Mouse (Mus musculus) CH12.LX (cell line): ENCODE data around the gene Zscan29. TPM values are rescaled to one million over a fixed set of nuclear protein-coding genes. Genes with fewer than 3 reads are reported as not detected.

Source experiments
- DNase-seq: peaks from one replicate; pipeline ENCODE4 v3.0.0-alpha.2; 2013; ENCODE audit errors: extremely low read depth
- H3K27ac ChIP-seq: 2 replicates; pipeline ENCODE4 v1.5.1; 2012; ENCODE audit warnings: low read depth, mild to moderate bottlenecking, control low read depth, moderate library complexity; ENCODE audit not compliant: insufficient read depth
- H3K27me3 ChIP-seq: replicated peaks from 2 replicates; pipeline ENCODE3; 2012; ENCODE audit warnings: inconsistent platforms
- H3K36me3 ChIP-seq, 2 experiments: replicated peaks in 1 of 2; 2 replicates each; pipeline versions ENCODE3 to v1.6.1; 2012; ENCODE audit warnings: inconsistent platforms in 1 of 2, low read length in 1 of 2, mild to moderate bottlenecking in 1 of 2, mixed read lengths in 1 of 2, moderate library complexity in 1 of 2; ENCODE audit not compliant: control insufficient read depth in 1 of 2, insufficient read depth in 1 of 2
- H3K4me1 ChIP-seq, 2 experiments: 2 replicates each; pipeline ENCODE4 v1.6.1; 2012; ENCODE audit warnings: inconsistent platforms in 1 of 2, moderate library complexity in 1 of 2; ENCODE audit not compliant: insufficient read depth in 2 of 2, control insufficient read depth in 1 of 2
- H3K4me2 ChIP-seq: 2 replicates; pipeline ENCODE4 v1.6.1; 2012; ENCODE audit warnings: low read depth, mild to moderate bottlenecking, control low read depth; ENCODE audit not compliant: poor library complexity, insufficient read depth, severe bottlenecking
- H3K4me3 ChIP-seq, 3 experiments: fragments of 150-350 bp in 1 of 3; sonication (generic) in 1 of 3; replicated peaks in 1 of 3; 2 replicates each; pipeline versions ENCODE3 to v1.5.1; 2011 to 2012; ENCODE audit warnings: low read depth in 2 of 3, low read length in 2 of 3, mild to moderate bottlenecking in 2 of 3, moderate library complexity in 2 of 3, control low read depth in 1 of 3, improper control_type of control experiment in 1 of 3, inconsistent platforms in 1 of 3, mixed read lengths in 1 of 3; ENCODE audit not compliant: poor library complexity in 1 of 3
- H3K79me2 ChIP-seq: replicated peaks from 2 replicates; pipeline ENCODE4 v1.6.1; 2012; ENCODE audit warnings: mild to moderate bottlenecking, moderate library complexity; ENCODE audit not compliant: control insufficient read depth, poor library complexity, insufficient read depth, severe bottlenecking; ENCODE audit errors: extremely low read depth
- H3K9ac ChIP-seq: 2 replicates; pipeline ENCODE4 v1.6.1; 2012; ENCODE audit warnings: low read depth, mild to moderate bottlenecking, control low read depth, moderate library complexity; ENCODE audit not compliant: insufficient read depth
- H3K9me3 ChIP-seq: replicated peaks from 2 replicates; pipeline ENCODE3; 2012; ENCODE audit warnings: low read length, inconsistent platforms, mixed read lengths
- CHD2 ChIP-seq: IDR thresholded peaks from 2 replicates; pipeline ENCODE4 v1.6.1; 2011; ENCODE audit warnings: low read length, improper control_type of control experiment
- JUN ChIP-seq: IDR thresholded peaks from 2 replicates; pipeline ENCODE4 v1.6.1; 2011; ENCODE audit warnings: low read depth, mild to moderate bottlenecking, low read length, improper control_type of control experiment, moderate library complexity; ENCODE audit not compliant: insufficient read depth
- MEF2A ChIP-seq: IDR thresholded peaks from 2 replicates; pipeline ENCODE4 v1.6.1; 2014; ENCODE audit warnings: low read depth, mild to moderate bottlenecking, inconsistent platforms, low read length, improper control_type of control experiment, borderline replicate concordance
- NELFE ChIP-seq: IDR thresholded peaks from 2 replicates; pipeline ENCODE4 v1.6.1; 2011; ENCODE audit warnings: low read depth, low read length, improper control_type of control experiment
- RCOR1 ChIP-seq: conservative IDR thresholded peaks from 2 replicates; pipeline ENCODE4 v1.6.1; 2012; ENCODE audit warnings: low read depth, mild to moderate bottlenecking, inconsistent platforms, low read length, improper control_type of control experiment
- SIN3A ChIP-seq: IDR thresholded peaks from 2 replicates; pipeline ENCODE4 v1.6.1; 2012; ENCODE audit warnings: low read length, improper control_type of control experiment, inconsistent platforms
- SMC3 ChIP-seq: IDR thresholded peaks from 2 replicates; pipeline ENCODE4 v1.6.1; 2011; ENCODE audit warnings: low read depth, low read length, improper control_type of control experiment
- TBP ChIP-seq: conservative IDR thresholded peaks from 2 replicates; pipeline ENCODE4 v1.6.1; 2011; ENCODE audit warnings: low read depth, low read length, improper control_type of control experiment
- TCF12 ChIP-seq: IDR thresholded peaks from 2 replicates; pipeline ENCODE4 v1.6.1; 2014; ENCODE audit warnings: low read depth, mild to moderate bottlenecking, inconsistent platforms, low read length, improper control_type of control experiment
- UBTF ChIP-seq: IDR thresholded peaks from 2 replicates; pipeline ENCODE4 v1.6.1; 2012; ENCODE audit warnings: low read depth, mild to moderate bottlenecking, inconsistent platforms, low read length, improper control_type of control experiment, moderate library complexity
- USF1 ChIP-seq: IDR thresholded peaks from 2 replicates; pipeline ENCODE4 v1.6.1; 2014; ENCODE audit warnings: low read depth, mild to moderate bottlenecking, inconsistent platforms, low read length, improper control_type of control experiment
- USF2 ChIP-seq: conservative IDR thresholded peaks from 2 replicates; pipeline ENCODE4 v1.6.1; 2011; ENCODE audit warnings: low read depth, low read length, improper control_type of control experiment
- ZKSCAN1 ChIP-seq: IDR thresholded peaks from 2 replicates; pipeline ENCODE4 v1.6.1; 2012; ENCODE audit warnings: low read depth, inconsistent platforms, low read length, improper control_type of control experiment, borderline replicate concordance
- ZMIZ1 ChIP-seq: IDR thresholded peaks from 2 replicates; pipeline ENCODE4 v1.6.1; 2012; ENCODE audit warnings: low read depth, mild to moderate bottlenecking, inconsistent platforms, low read length, improper control_type of control experiment
- dilution Hi-C: fragments of 300-500 bp; cut with MboI; formaldehyde crosslinking; loops from 2 replicates; pipeline ENCODE4 v1.14.3; 2020; ENCODE audit warnings: low sequenced_read_pairs; ENCODE audit not compliant: extremely low pct_unique_long_range_greater_than_20kb, extremely low pct_ligation_motif_present
- in situ Hi-C: fragments of 300-500 bp; cut with MboI; formaldehyde crosslinking; loops from 3 replicates; pipeline ENCODE4 v1.14.3; 2019; ENCODE audit warnings: low sequenced_read_pairs, low pct_ligation_motif_present, low pct_unique_long_range_greater_than_20kb, mixed read lengths
- polyA plus RNA-seq: library from polyadenylated mRNA; unstranded; fragments of >175 nt; gene quantifications from 2 replicates; pipeline ENCODE4 v1.2.1, GENCODE M21; 2012; ENCODE audit warnings: low read depth; ENCODE audit not compliant: insufficient read length
- total RNA-seq, 2 experiments: library from RNA; depleted of rRNA; stranded (reverse); fragments of 300-350 nt in 1 of 2; fragments of >200 nt in 1 of 2; gene quantifications; 2 replicates each; pipeline ENCODE4 v1.2.3; 2012 to 2014

Gene Zscan29
- total and polyA plus RNA-seq, 3 experiments: 4.9 to 7.3 (median 6.8) TPM

- Histone ChIP-seq H3K4me2 (no peak within 1 kb of the TSS), H3K36me3 (no peaks in the 10 kb centered on the region), H3K27ac (no peak within 1 kb of the TSS), H3K4me1 (no peaks in the 10 kb centered on the region), H3K9ac (no peak within 1 kb of the TSS), H3K79me2 (no peaks in the 10 kb centered on the region), H3K27me3 (peaks cover 22% of the 10 kb centered on the region), H3K4me3 (no peak within 1 kb of the TSS), H3K9me3 (no peaks in the 10 kb centered on the region)
- TF ChIP-seq TCF12 (no peak), ZKSCAN1 (no peak), USF2 (no peak), SIN3A (no peak), MEF2A (no peak), JUN (no peak), RCOR1 (no peak), TBP (no peak), USF1 (no peak), CHD2 (no peak), UBTF (no peak), SMC3 (no peak), NELFE (no peak), ZMIZ1 (no peak)
- no peak for DNase-seq
- dilution Hi-C loops: no loop called here
- in situ Hi-C loops: loop anchor here (25.0 kb wide), 1 partner anchor 647 kb away; the partner anchor contains the start of gene Capn3
Measured at GRCm38 (mm10) chr2:121109695-121110094, 61.2 kb downstream of the Zscan29 start, which contains the start of gene Tgm7. TSS of gene Tgm7 (minus strand) at chr2:121109795.

Other genes starting within 250 kb of the Zscan29 start
- 15.4 and 16.0 TPM in 2 replicates for gene Ubr1, start 200.4 kb downstream of the Zscan29 start, total RNA-seq (2012; rRNA removed)
- 10.7 and 11.6 TPM in 2 replicates for gene Ubr1, start 200.4 kb downstream of the Zscan29 start, total RNA-seq (2014; rRNA removed)
- gene Ubr1, start 200.4 kb downstream of the Zscan29 start, polyA plus RNA-seq: 18.1 TPM in 2 replicates
- 4.4 and 5.2 TPM in 2 replicates for gene Tmem62, start 194.1 kb downstream of the Zscan29 start, total RNA-seq (2012; rRNA removed)
- 4.4 and 4.9 TPM in 2 replicates for gene Tmem62, start 194.1 kb downstream of the Zscan29 start, total RNA-seq (2014; rRNA removed)
- 2.9 and 5.3 TPM in 2 replicates for gene Tmem62, start 194.1 kb downstream of the Zscan29 start, polyA plus RNA-seq
- 20.4 and 23.4 TPM in 2 replicates for gene Ccndbp1, start 162.7 kb downstream of the Zscan29 start, total RNA-seq (2012; rRNA removed)
- 33.4 and 33.6 TPM in 2 replicates for gene Ccndbp1, start 162.7 kb downstream of the Zscan29 start, total RNA-seq (2014; rRNA removed)
- gene Ccndbp1, start 162.7 kb downstream of the Zscan29 start, polyA plus RNA-seq: 38.8 and 42.7 TPM in 2 replicates
- not detected in 2 replicates for gene Epb42, start 134.1 kb downstream of the Zscan29 start, total RNA-seq (2012; rRNA removed)
- gene Epb42, start 134.1 kb downstream of the Zscan29 start, total RNA-seq (2014; rRNA removed): not detected in 2 replicates
- gene Epb42, start 134.1 kb downstream of the Zscan29 start, polyA plus RNA-seq: not detected in 2 replicates
- not detected in 2 replicates for gene Tgm5, start 85.3 kb downstream of the Zscan29 start, total RNA-seq (2012; rRNA removed)
- gene Tgm5, start 85.3 kb downstream of the Zscan29 start, total RNA-seq (2014; rRNA removed): not detected in 2 replicates
- gene Tgm5, start 85.3 kb downstream of the Zscan29 start, polyA plus RNA-seq: not detected in 2 replicates
- not detected in 2 replicates for gene Tgm7, start 61.3 kb downstream of the Zscan29 start, total RNA-seq (2012; rRNA removed)
- not detected in 2 replicates for gene Tgm7, start 61.3 kb downstream of the Zscan29 start, total RNA-seq (2014; rRNA removed)
- gene Tgm7, start 61.3 kb downstream of the Zscan29 start, polyA plus RNA-seq: not detected in 2 replicates
- 7.3 and 8.1 TPM in 2 replicates for gene Adal, start 30.7 kb downstream of the Zscan29 start, total RNA-seq (2012; rRNA removed)
- gene Adal, start 30.7 kb downstream of the Zscan29 start, total RNA-seq (2014; rRNA removed): 12.5 and 12.8 TPM in 2 replicates
- 10.0 and 10.4 TPM in 2 replicates for gene Adal, start 30.7 kb downstream of the Zscan29 start, polyA plus RNA-seq
- gene Lcmt2, start 30.5 kb downstream of the Zscan29 start, total RNA-seq (2012; rRNA removed): 9.3 and 10.6 TPM in 2 replicates
- 5.7 and 6.4 TPM in 2 replicates for gene Lcmt2, start 30.5 kb downstream of the Zscan29 start, total RNA-seq (2014; rRNA removed)
- gene Lcmt2, start 30.5 kb downstream of the Zscan29 start, polyA plus RNA-seq: 11.7 and 12.3 TPM in 2 replicates
- gene Tubgcp4, start 471 bp downstream of the Zscan29 start, total RNA-seq (2012; rRNA removed): 27.8 and 29.1 TPM in 2 replicates
- 31.0 and 35.1 TPM in 2 replicates for gene Tubgcp4, start 471 bp downstream of the Zscan29 start, total RNA-seq (2014; rRNA removed)
- gene Tubgcp4, start 471 bp downstream of the Zscan29 start, polyA plus RNA-seq: 32.5 and 34.1 TPM in 2 replicates
- 41.7 and 55.2 TPM in 2 replicates for gene Trp53bp1, start 100.3 kb upstream of the Zscan29 start, total RNA-seq (2012; rRNA removed)
- gene Trp53bp1, start 100.3 kb upstream of the Zscan29 start, total RNA-seq (2014; rRNA removed): 30.1 and 38.0 TPM in 2 replicates
- gene Trp53bp1, start 100.3 kb upstream of the Zscan29 start, polyA plus RNA-seq: 68.7 and 77.6 TPM in 2 replicates
- gene Map1a, start 118.5 kb upstream of the Zscan29 start, total RNA-seq (2012; rRNA removed): 0.38 and 0.92 TPM in 2 replicates
- 0.11 and 0.16 TPM in 2 replicates for gene Map1a, start 118.5 kb upstream of the Zscan29 start, total RNA-seq (2014; rRNA removed)
- 7.2 and 7.3 TPM in 2 replicates for gene Map1a, start 118.5 kb upstream of the Zscan29 start, polyA plus RNA-seq
- gene Ppip5k1, start 184.3 kb upstream of the Zscan29 start, total RNA-seq (2012; rRNA removed): 11.0 and 11.9 TPM in 2 replicates
- gene Ppip5k1, start 184.3 kb upstream of the Zscan29 start, total RNA-seq (2014; rRNA removed): 4.5 and 4.6 TPM in 2 replicates
- gene Ppip5k1, start 184.3 kb upstream of the Zscan29 start, polyA plus RNA-seq: 10.4 and 12.3 TPM in 2 replicates
- 3.8 and 3.9 TPM in 2 replicates for gene Ckmt1, start 186.6 kb upstream of the Zscan29 start, total RNA-seq (2012; rRNA removed)
- 0.43 TPM in 1 of 2 replicates, not detected in the other for gene Ckmt1, start 186.6 kb upstream of the Zscan29 start, total RNA-seq (2014; rRNA removed)
- 2.6 and 5.1 TPM in 2 replicates for gene Ckmt1, start 186.6 kb upstream of the Zscan29 start, polyA plus RNA-seq
- gene Strc, start 216.0 kb upstream of the Zscan29 start, total RNA-seq (2012; rRNA removed): 4.8 and 6.3 TPM in 2 replicates
- gene Strc, start 216.0 kb upstream of the Zscan29 start, total RNA-seq (2014; rRNA removed): 1.6 and 2.0 TPM in 2 replicates
- 6.2 and 9.2 TPM in 2 replicates for gene Strc, start 216.0 kb upstream of the Zscan29 start, polyA plus RNA-seq
- 54.5 and 86.7 TPM in 2 replicates for gene Pdia3, start 242.7 kb upstream of the Zscan29 start, total RNA-seq (2012; rRNA removed)
- 169 and 184 TPM in 2 replicates for gene Pdia3, start 242.7 kb upstream of the Zscan29 start, total RNA-seq (2014; rRNA removed)
- 356 and 406 TPM in 2 replicates for gene Pdia3, start 242.7 kb upstream of the Zscan29 start, polyA plus RNA-seq
- gene Catsper2, start 242.7 kb upstream of the Zscan29 start, total RNA-seq (2012; rRNA removed): 0.89 and 1.5 TPM in 2 replicates
- 1.2 and 2.2 TPM in 2 replicates for gene Catsper2, start 242.7 kb upstream of the Zscan29 start, total RNA-seq (2014; rRNA removed)
- gene Catsper2, start 242.7 kb upstream of the Zscan29 start, polyA plus RNA-seq: 1.8 TPM in 2 replicates